Mouse (Mus musculus): ENCODE measurements around the gene Zc3h7b.

Gene Zc3h7b

DNA sequence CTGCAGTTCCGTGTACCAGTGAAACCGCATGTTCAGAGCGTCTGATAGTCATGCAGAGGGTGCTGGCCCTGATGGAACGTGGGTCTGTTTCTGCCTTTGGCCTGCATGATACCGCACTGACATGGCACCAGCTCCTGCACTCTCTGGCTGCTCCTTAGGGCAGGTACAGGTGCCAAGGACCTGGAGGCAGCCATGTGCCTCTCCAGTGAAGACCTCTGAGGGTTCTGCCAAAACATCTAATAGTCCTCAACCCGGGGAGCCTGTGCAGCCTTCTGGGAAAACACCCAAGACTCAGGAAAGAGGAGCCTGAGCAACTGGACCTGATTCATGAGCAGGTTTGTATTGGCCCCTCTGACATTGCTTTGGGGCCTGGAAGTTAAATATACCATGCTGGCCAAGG lies 53.0 kb downstream of the Zc3h7b start:
- DNase-seq: peak in 1 of 2 experiments; percentile 52

DNA sequence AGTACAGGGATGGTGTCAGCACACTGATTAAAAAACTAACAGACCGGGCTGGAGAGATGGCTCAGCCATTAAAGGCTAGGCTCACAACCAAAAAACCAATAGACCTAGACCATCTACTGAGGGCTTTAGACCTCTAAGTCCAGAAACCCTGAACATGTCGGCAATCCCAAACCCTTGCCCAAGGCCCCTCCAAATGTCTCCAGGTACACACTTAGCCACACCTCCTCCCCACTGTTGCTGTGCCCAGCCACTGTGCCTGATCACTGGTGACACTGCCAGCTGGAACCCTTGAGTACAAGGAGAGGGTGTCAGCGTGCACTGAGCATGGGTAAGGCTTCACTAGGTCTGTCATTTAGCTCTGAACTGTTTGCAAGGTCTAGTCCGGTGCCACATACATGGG lies 53.6 kb downstream of the Zc3h7b start:
- peak; percentile 43 to 68 for DNase-seq

DNA sequence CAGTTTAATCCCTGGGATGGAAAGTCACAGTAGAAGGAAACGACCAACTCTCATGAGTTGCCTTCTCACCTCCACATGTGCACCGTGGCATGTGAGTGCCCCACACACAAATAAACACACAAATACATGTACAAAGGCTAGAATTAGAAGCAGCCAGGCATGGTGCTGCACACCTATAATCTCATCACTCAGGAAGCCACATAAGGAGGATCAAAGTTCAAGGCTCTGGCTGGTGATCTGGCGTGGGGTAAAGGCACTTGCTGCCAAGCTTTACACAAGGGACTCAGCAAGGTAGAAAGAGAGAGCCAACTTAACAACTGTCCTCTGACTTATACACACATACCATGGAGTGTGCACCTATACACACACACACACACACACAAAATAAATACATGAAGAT lies 55.5 kb downstream of the Zc3h7b start:
- DNase-seq: no peak

DNA sequence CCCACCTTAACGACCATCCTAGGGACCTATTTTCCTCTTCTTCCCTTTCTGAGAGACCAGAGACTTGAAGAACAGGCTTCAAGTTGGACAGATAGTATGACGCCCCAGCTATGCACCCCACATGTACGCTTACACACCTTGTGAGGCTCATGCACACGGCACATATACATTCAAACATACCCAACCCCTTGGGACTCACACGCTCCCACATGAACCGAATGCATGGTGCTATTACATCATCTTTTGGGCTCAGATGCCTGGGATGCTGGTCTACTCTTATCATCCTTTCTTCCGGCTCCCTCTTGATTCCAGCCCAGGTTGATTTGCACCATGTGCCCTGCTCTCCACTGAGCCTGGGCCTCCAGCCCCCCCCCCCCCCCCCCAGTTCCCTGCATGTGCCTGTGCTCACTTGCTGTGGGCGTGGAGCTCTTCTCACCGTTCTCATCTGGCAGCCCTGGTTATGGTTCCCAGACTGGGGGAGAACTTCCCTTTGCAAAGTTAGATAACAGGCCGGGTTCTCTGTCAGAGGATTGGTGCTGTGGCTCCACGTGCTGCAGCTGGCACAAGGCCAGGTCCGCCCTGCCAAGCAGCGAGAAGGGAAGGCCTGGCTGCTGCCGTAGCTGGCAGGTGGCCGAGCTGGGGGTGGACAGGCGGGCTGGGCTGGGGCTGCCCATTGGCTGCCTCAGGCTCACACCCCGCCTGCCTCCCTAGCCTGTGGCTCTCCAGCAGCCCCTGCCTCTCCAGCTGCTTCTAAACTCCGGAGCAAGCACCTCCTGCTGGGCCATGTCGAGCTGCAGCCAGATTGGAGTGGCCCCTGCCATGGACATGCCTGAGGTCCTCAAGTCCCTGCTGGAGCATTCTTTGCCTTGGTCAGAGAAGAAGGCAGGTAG lies 57.4 kb downstream of the Zc3h7b start, which contains the start of gene Tef:
Gene Tef (plus strand): TSS at position 421 of the 890 bp plus-strand sequence.
- DNase-seq: peak; percentile 100

DNA sequence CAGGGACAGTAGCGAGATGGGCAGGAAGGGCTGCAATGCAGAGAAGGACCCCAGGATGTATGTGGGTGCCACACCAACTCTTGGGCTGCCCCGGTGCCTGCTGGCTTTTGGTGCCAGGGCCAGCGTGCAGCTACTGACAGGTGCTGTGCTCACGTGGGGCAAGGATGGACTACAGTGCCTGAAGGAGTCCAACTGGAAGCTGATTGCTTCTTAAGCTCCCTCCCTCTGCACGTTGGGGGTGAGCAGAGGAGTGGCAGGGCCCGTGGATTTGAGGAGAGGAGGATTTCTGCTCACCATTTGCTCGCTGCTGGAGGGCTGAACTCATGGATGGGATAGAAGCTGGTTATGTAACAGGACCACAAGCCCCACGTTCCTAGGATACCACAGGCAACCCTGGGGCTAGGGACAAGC lies 58.1 kb downstream of the Zc3h7b start:
- DNase-seq: peak in 1 of 2 experiments; percentile 86

DNA sequence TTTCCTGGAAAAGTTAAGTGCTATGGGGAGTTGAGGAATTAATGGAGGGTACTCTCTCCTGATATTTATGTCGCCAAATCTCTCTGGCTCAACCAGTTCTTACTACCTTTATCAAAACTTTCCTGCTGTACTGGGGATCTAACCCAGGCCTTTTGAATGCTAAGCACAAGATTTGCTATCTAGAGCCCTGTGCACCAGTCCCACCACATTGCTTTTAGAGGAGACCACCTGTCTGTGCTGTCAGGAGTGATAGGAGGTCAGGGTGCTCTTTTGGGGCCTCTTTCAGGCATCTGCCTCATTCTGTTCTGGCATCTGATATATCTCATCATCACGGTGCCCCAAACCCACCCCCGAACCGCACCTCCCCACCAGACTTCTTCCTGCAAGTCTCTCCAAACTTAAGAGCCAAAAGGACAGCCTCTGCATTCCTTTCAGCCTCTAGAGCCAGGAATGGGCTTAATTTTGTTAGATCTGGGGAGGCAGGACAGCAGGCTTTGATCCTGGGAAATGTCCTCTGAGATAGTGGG lies 58.6 kb downstream of the Zc3h7b start:
- DNase-seq: no peak

DNA sequence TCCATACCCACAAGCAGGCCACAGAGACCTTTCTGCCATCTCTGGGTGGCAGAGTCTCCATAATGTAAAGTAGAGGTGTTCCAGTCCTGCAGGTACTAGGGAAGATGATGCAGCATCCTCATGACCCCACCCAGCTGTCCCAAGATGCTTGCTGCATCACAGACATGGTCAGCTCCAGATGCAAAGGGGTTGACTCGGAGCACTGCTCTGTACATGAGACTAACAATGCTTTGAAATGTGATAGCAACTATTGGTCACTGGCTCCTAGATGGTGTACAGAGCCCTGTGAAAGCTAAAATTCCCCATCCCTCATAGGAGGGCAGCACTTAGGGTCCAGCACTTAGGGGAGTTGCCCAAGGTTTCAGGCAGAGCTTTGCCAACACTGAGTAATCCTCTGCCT lies 59.3 kb downstream of the Zc3h7b start:
- DNase-seq: no peak

DNA sequence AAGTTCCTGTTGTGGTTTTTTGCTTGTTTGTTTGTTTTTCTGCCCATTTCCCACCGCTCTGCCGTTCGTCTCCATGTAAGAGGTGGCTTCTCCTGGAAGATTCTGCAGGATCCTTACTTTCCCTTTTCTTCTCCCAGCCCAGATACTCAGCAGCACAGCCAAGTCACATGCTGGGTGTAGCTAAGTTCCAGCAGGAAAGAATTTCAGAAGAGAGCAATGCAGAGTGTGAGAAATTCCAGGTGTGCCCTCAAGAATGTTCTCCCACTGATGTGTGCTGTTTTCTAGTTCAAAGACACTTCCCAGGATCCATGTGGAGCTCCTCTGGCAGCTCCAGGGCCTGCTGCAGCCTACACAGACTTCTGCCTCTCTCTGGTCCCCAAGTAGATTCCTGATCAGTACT lies 60.0 kb downstream of the Zc3h7b start:
- no peak for DNase-seq

DNA sequence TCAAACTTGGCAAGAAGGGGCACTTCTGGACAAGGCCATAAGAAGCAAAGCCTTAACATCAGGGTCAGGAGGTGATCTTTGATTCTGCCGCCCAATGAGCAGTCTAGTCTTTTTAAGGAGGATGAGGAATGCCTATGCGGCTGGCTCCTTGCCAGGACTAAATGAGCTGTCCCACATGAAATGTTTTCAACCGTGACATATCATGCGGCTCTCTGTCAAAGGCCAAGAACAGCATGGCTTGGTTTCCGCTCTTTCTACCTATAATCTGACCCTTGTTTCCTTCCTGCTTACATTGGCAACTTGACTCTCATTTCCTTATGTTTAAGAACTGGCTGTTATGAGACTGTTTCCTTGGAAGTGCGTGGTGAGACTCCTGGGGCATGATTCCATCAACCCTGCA lies 60.8 kb downstream of the Zc3h7b start:
- DNase-seq: peak; percentile 36 to 57

DNA sequence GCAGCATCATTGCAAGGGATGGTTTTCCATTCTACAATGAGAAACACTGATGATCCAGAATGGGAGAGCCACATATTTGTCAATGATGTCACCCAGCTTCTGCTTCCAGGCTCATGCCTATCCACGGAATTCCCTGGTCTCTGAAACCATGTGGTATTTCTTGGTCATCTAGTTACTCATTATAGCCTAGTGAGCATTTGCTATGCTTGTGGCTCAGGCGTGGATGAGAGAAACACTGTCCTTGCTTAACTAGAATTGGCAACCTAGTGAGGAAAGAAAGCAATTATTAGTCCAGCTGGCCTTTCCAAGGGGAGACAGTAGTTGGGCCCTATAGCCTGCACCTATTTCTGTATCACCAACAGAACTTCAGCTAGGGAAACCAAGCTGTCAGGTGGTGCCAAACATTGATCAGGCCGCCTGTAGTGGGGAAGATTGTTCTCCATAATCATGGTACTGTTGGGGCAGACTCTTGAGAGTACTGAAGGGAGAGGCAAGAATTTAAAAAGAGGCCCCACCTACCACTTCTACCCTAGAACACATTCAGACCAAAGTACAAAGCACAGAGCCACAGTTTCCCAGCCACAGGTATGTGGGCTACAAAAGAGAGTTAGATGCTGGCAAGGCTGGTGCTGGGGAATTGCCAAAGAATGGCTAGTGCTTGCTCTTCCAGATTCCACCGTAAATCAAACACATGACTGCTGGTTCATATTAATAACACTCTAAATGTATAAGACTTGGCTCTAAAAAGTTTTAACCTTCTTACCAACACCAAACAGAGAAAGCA lies 62.0 kb downstream of the Zc3h7b start:
- DNase-seq: peak in 1 of 2 experiments; percentile 22

DNA sequence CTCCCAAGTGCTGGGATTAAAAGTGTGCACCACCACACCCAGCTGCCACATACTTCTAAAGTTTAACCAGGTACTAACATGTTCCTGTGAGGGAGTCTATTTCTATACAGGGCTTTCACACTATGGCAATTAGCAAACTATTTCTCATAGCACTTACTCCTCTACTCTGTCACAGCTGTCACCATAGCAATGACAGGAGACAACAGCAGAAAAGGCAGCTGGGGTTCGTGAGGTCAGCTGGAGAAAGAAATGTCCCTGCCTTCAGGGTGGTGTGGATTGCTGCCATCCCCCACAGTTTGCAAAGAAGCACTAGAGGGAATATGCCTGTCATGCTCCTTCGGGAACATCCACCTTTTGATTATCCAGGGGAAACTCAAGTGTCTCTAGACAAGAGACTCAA lies 63.9 kb downstream of the Zc3h7b start:
- no peak for DNase-seq

DNA sequence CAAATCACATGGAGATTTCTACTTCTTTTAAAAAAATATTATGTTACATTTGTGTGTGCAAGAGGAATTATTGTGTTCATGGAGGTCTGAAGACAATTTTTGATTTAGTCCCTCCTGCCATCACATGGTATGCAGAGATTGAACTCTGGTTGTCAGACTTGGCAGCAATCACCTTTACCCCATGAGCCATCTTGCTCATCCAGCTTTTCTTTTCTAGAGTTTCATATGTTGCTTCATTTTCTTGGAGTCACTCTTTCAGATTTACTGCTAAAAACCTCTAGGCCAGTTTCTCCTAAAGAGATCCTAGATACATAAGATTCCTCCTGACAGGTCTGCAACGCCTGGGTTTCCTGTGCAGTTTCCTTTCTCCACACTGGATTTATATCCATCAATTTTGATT lies 64.7 kb downstream of the Zc3h7b start:
- no peak for DNase-seq

DNA sequence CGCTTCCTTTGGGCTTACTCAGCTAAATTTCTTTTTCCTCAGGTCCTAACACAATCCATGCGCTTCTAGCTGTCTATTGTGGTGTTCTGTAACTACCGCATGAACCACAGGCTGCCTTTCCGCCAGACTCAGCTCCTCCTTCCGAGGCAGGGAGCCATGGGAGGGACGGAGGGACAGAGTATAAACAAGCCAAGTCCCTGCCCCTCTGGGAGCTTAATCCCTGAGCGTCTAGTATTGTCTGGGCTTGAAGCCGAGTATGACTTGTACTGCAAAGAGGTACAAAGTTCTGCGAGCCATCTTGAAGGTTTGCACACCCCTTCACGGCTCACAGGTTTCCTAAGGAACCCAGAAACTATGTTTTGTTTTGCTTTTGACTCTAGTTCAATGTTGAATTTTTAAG lies 65.3 kb downstream of the Zc3h7b start:
- peak; percentile 88 to 92 for DNase-seq

DNA sequence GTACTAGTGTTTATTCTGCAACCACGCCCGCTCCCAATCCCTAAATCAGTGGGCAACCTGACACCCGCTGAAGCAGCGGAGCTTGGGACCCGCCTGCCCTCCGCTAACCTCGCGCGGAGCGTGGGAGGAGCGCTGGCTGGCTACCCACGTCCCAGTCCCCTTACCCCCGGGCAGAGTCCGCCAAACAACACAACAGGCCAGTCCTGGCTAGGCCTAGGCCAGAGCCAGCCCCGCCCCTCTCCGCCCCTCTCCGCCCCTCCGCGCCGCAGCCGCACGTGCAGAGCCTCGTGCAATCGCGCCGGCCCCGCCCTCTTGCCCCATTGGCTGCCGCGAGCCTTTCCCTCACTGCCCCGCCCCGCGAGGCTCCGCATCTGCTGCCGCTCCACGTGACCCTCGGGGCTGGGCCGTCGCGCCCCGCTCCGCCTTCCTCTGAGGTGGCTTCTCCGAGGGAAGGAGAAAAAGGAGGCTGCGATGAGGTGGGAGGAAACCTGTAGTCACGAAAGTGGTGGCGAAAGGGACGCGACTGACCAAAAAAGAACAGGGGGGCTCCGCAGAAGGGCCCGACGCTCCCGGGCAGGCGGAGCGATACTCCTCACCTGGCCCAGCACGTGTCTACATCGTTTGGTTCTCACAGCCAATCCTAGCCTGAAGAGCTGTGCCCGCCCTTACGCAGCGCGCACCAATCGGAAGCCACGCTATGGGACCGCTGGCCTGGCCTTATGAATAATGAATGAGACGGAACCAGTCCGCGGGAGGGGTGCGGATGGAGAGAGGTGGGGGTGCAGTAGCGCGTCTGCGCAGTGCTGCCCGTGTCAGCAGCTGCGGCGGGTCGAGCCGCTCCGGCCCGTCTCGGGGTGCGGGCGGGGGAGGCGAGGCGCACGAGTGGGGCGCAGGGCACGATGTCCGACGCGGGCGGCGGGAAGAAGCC lies 66.1 kb downstream of the Zc3h7b start:
- DNase-seq: peak; percentile 99 to 100

DNA sequence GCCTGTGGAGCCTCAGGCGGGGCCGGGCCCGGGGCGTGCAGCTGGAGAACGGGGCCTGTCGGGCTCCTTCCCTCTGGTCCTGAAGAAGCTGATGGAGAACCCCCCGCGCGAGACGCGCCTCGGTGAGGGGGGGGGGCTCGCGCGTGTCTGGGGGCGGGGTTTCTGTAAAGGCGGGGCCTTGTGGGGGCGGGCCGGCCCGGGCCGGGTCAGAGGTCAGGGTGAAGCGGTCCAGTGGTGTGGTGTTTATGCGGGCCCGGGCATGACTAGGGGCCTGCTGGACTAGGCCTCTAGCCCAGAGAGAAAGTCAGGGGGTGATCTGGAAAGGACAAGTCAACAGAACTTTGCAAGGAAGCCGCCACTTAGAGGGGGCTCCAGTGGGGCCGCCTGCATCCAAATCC lies 66.7 kb downstream of the Zc3h7b start:
- DNase-seq: no peak

DNA sequence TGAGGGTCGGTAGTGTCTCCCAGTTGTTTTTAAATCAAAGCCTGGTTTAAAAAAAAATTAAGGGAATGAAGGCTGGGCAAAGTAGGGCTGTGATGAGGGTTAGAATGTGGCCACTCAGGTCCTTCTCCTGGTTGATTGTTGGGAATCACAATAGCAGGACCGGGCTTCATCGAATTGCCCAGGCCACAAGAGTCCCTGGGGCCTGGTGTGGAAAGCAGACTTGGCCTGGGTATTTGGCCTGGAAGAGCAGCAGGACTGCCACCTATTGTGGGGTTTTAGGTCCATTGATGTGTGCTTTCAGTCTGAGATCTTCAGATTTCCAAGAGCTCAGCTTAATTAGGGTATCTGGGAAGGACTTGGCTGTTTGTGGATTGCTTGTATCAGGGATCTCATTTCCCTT lies 67.4 kb downstream of the Zc3h7b start:
- peak in 1 of 2 experiments; percentile 47 for DNase-seq

DNA sequence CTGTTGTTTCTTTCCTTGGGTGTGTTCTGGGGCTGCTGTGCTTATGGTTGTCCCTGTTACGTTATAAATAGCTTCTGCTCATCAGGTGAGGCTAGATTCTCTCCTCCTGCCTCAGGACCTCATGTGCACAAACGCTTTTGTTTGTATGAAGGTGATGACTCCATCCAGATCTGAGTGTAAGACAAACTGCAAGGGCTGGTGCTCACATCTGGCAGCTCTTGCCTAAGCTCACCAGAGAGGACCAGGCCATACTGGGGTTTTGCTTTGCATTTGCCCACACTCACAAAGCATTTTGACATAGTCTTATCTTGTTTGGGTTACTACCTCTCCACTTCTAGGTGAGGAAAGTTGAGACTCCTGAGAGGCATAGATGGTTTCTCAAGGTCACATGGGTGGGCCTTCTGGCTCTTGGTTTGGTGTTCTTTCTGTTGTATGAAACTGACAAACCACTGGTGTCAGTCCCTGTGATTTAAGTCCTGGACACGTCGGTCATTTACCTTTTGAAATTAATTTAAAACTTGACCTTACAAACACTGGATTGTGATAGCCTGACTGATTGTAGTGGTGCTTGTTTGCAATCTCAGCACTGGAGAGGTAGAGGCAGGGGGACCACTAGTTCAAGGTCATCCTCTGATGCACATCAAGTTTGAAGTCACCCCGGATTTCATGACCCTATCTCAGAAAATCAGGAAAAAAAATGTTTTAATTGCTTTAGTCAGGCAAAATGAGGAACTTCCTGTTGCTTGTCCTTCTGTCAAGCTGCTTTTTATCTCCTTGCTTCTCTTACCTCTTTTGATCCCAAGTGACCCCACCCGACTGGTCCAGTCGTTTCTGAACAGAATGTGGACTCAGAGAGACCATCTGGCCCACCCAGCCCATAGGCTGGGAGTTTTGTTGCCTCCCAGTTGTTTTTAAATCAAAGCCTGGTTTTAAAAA lies 68.1 kb downstream of the Zc3h7b start:
- peak in 1 of 2 experiments; percentile 15 for DNase-seq

DNA sequence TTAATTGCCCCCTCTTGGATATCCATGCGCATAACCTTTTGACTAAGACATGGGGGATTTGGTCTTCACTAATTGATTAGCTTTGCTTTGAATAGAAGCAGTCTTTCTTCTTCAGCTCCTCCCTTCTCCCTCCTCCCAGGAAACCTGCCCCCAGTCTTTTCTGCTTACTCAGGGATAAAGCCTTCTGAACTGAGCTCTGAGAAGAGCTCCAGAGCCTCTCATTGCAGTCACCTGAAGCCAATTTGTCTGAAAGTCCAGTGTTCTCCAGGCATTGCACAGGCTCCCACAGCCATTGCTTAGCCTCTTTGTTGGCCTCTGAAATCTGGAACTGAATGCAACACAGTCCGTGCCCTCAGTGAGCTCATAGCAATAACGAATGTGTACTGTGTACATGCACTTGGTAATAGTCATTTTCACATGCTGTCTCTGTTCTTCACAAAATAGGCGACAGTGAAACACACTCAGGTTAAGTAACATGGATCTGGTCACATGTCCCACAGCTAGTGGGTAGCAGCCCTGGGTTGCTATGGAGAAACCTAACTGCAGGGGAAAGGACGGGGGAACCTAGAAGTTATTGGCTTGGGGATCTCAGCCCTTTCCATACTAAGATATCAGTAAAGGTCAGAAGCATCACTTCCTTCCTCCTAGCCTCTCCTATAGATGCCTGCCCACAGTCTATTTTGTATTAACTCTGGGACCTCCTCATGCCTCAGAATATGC lies 69.3 kb downstream of the Zc3h7b start:
- DNase-seq: peak in 1 of 2 experiments; percentile 9

DNA sequence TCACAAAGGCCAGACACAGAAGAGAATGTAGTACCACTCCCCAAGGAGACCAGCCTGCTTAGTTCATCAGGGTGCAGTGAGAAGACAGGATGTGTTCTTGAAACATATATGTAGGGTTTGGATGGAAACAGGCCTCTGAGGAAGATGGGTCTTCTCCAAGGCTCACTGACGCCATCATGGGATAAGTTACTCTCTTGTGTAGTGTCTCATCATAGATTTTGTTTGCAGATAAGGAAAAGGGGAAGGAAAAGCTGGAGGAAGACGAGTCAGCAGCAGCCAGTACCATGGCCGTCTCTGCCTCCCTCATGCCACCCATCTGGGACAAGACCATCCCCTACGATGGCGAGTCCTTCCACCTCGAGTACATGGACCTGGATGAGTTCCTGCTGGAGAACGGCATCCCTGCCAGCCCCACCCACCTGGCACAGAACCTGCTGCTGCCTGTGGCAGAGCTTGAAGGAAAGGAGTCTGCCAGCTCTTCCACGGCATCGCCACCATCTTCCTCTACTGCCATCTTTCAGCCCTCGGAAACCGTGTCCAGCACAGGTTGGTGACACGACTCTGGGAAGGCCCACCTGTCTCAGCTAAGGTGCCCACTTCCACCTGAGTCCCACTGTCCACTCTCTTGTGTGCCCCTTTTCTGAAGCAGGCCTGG lies 70.0 kb downstream of the Zc3h7b start:
- peak; percentile 63 to 70 for DNase-seq

DNA sequence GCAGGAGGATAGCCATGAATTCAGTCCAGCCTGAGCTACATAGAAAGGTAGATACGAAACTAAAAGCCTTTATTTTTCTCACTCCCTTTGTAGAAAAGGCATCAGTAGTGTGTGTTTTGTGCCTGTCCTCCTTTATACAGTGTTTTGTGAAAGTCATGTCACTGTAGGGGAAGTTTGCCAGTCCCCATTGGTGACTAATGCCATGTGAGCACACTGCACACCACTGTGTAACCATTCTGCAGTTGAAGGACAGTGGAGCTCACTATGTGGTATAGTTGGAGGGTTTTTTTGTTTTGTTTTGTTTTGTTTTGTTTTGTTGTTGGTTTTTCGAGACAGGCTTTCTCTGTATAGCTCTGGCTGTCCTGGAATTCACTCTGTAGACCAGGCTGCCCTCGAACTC lies 73.5 kb downstream of the Zc3h7b start:
- no peak for DNase-seq

All from cerebellum, postnatal 14 days (tissue).